Mouse (Mus musculus): ENCODE measurements around the gene 1600002K03Rik.

GRCm38 (mm10) chr10:80139975-80140665 is 32.6 kb upstream of the 1600002K03Rik start:
- no peak for TF ChIP-seq CTCF (IDR thresholded peaks at IDR 0.05; ENCODE audit: borderline replicate concordance, insufficient read depth, low read depth, low read length)
- TF ChIP-seq POLR2A (IDR thresholded peaks at IDR 0.05; ENCODE audit: borderline replicate concordance, insufficient read depth, low read length) = no peak

Data from cerebellum, adult 2 months (tissue).